Mouse (Mus musculus) heart, embryonic 13.5 days (tissue): ENCODE measurements around the gene Ugt3a2. TPM values are rescaled to one million over a fixed set of nuclear protein-coding genes. Genes with fewer than 3 reads are reported as not detected.

Experiments
- polyA plus RNA-seq: library from polyadenylated mRNA; unstranded; fragments of >200 nt; fragmentation: Nextera tagmentation; extraction: Ambion mirVana; gene quantifications from 2 replicates; pipeline ENCODE4 v1.2.1, GENCODE M21; 2015

Gene Ugt3a2
- polyA plus RNA-seq, 1 experiment from 2014 or later, result not detected

Other genes with a start within 250 kb of the Ugt3a2 start
- gene Lmbrd2, start 195.0 kb upstream of the Ugt3a2 start, polyA plus RNA-seq, result 1.4 and 1.7 TPM in 2 replicates
- gene Skp2, start 180.1 kb upstream of the Ugt3a2 start, polyA plus RNA-seq, result 29.3 and 29.4 TPM in 2 replicates
- gene Ugt3a1, start 58.7 kb upstream of the Ugt3a2 start, polyA plus RNA-seq, result not detected in 2 replicates
- 0.20 and 0.27 TPM in 2 replicates for gene Capsl, start 100.5 kb downstream of the Ugt3a2 start, polyA plus RNA-seq
- gene Il7r, start 194.6 kb downstream of the Ugt3a2 start, polyA plus RNA-seq, result 0.04 and 0.31 TPM in 2 replicates